Mouse (Mus musculus): ENCODE data around the gene Adcy5. TPM values are rescaled to one million over a fixed set of nuclear protein-coding genes. Genes with fewer than 3 reads are reported as not detected.

The Adcy5 gene
- total RNA-seq, 2 experiments from 2014 or later = 81.7 to 99.9 TPM

DNA sequence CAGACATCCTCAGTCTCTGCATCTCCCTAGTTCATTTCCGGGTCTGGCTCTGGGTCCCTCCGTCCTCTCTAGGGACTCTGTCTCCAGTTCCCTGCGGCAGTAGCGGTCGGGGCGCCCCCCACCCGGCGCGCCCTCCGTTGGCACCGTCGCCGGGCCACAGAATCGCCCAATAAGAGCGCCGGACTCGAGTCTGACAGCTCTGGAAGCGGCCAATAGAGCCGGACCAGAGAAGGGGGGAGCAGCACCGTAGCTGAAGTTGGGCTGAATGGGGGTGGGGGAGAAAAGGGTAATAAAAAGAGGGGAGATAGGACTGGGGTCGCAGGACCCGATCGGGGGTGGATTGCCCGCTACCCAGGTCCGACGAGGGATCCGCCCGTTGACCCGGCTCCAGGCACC is 434 bp upstream of the Adcy5 start:
- DNase-seq (ENCODE audit: extremely low spot score in 1 of 2, low spot score in 2 of 2) = peak; percentile 73 to 77
- intact Hi-C loops (cut with DNase I) = loop anchor here (2.0 kb wide), 1 partner anchor 117 kb away; no protein-coding TSS in a partner anchor

DNA sequence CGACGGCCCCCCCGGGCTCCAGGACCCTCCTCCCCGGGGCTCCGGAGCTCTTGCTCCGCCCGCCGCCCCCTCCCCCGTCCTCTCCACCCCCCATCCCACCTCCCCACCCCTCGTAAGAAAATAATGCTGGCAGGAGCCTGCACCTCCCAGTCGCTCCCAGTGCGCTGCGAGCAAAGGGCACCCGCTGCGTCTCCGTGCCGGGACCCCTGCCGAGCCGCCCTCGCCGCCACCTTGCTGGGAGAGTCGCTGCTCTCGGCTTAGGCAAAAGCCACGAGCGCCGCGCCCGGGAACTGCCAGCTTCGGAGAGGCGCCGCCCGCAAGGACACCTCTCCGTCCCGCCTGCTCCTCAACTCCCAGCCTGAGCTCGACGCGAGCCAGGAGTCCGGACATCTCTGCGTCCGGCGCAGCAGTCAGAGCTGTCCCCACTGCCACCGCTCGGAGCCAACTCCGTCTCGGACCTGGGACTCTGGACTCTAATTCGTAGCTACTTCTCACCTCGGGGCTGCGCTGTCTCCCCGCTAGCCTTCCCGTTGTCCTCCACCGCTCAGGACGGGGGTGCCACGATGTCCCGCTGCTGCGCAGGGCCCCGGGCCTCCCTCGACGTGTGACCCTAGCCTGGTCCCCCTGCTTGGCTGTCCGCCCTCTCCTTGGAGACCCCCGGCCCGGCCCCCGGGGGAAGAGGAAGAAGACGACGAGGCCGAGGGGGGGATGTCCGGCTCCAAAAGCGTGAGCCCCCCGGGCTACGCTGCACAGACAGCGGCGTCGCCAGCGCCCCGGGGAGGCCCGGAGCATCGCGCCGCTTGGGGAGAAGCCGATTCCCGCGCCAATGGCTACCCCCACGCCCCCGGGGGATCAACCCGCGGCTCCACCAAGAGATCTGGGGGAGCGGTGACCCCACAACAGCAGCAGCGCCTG is 971 bp downstream of the Adcy5 start:
- intact Hi-C loops (cut with DNase I) = loop anchor here (2.0 to 5.0 kb wide), 3 partner anchors 43 to 115 kb away; no protein-coding TSS in a partner anchor
- DNase-seq (ENCODE audit: extremely low spot score in 1 of 2, low spot score in 2 of 2) = peak in 1 of 2 experiments; percentile 71

DNA sequence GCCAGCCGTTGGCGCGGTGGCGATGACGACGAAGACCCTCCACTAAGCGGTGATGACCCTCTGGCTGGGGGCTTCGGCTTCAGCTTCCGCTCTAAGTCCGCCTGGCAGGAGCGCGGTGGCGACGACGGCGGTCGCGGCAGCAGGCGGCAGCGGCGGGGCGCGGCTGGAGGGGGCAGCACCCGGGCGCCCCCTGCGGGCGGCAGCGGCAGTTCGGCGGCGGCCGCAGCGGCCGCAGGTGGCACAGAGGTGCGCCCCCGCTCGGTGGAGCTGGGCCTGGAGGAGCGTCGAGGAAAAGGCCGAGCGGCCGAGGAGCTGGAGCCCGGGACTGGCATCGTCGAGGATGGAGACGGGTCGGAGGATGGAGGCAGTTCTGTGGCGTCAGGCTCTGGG is 1.6 kb downstream of the Adcy5 start:
- intact Hi-C loops (cut with DNase I) = loop anchor here (5.0 kb wide), 2 partner anchors 44 to 99 kb away; no protein-coding TSS in a partner anchor
- DNase-seq (ENCODE audit: extremely low spot score in 1 of 2, low spot score in 2 of 2) = peak in 1 of 2 experiments; percentile 77

DNA sequence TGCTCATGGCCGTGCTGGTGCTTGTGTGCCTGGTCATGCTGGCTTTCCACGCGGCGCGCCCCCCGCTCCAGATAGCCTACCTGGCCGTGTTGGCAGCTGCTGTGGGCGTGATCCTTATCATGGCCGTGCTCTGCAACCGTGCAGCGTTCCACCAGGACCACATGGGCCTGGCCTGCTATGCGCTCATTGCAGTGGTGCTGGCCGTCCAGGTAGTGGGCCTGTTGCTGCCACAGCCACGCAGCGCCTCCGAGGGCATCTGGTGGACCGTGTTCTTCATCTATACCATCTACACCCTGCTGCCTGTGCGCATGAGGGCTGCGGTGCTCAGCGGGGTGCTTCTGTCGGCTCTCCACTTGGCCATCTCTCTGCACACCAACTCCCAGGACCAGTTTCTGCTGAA is 2.2 kb downstream of the Adcy5 start:
- intact Hi-C loops (cut with DNase I) = loop anchor here (5.0 kb wide), 2 partner anchors 45 to 100 kb away; no protein-coding TSS in a partner anchor
- peak in 1 of 2 experiments; percentile 37 for DNase-seq (ENCODE audit: extremely low spot score in 1 of 2, low spot score in 2 of 2)

DNA sequence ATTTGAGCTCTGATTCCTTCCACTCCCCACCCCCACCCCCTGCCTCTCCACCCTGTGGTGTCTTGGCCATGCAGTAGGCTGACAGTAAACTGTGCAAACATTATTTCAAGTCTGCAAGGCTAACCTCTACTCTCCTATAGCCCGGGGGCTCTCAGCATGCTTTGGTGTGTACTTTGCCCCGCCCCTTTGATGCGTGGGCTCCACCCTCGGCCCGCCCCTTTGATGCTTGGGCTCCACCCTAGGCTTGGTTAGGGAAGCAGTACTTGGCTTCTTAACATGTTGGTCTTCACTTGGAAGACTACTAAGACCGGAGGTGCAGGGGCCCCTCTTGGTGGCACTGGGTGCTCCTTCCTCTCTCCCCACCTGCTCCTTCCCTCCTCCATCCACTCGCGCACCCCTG is 4.9 kb downstream of the Adcy5 start:
- intact Hi-C loops (cut with DNase I) = loop anchor here (5.0 kb wide), 2 partner anchors 47 to 102 kb away; no protein-coding TSS in a partner anchor
- peak in 1 of 2 experiments; percentile 50 for DNase-seq (ENCODE audit: extremely low spot score in 1 of 2, low spot score in 2 of 2)

DNA sequence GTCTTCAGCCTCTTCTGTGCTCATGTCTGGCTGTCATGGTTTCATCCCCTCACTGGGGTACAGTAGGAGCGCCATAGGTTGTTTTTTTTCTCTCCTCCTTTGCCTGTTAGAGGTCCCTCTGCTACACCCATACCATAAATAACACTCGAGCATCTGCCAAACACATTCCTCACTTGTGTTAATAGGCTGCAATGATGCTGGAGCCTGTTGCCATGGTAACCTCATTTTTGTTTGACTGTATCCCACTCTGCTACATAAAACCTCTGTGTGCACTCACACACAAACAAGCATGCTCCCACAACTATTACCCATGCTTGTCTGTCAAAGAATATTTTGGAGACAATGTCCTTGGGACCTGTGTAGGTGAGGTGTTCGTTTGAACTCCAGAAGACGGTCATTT is 5.3 kb downstream of the Adcy5 start:
- intact Hi-C loops (cut with DNase I) = loop anchor here (5.0 kb wide), 2 partner anchors 48 to 103 kb away; no protein-coding TSS in a partner anchor
- peak in 1 of 2 experiments; percentile 81 for DNase-seq (ENCODE audit: extremely low spot score in 1 of 2, low spot score in 2 of 2)

DNA sequence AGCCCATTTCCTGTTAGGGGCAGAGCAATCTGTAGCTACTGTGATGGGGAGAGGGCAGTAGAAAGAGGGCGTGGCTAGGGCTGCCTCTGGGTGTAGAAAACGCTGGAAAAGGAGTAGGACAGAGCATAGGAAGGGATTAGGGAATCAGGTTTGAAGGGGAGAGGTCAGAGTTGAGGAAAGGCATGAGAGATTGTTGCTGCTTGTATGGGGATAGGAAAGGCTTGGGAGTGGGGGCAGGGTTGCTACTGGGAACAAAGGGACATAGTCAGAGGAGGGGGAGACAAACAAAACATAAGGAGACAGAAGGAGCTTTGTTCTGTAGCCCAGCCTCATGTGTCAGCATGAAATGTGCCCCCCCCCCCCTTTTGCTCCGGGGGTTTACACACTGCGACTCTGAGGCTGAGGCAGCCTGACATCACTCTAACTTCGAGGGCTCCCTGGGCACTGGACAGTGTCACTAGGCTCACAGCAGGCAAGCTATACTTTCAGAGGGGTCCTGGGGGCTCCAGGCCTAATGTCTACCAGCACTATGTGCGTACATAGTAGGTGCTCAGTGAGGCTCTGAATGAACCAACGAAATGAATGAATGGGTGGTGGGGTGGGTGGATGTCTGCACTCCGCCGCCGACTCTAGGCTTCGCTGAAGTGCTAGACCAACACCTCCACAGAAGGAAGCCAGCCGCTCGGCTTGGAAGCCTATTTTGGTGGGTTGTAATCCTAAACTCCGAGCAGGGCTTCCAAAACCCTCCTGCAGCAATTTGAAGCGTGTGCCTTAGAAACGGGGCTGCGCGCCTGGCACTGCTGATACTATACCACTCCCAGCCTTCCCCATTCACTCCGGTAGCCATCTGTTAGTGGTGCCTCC is 9.9 kb downstream of the Adcy5 start:
- DNase-seq (ENCODE audit: extremely low spot score in 1 of 2, low spot score in 2 of 2) = no peak
- intact Hi-C loops (cut with DNase I) = no loop called here

DNA sequence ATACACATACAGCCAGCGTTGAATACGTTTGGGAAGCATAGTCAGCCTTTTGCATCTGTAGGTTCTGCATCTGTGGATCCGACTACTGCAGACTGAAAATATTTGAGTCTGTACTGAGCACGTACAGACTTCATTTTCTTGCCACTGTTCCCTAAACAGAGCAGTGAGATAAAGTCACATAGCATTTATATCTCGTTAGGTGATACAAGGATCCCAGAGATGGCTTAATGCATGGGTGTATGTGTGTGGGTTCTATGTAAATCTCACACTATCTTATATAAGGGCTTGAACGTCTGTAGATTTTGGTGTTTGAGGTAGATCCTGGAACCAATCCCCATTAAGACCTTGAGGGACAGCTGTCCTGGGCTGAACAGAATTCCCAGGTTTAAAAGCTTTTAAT is 10.7 kb downstream of the Adcy5 start:
- no peak for DNase-seq (ENCODE audit: extremely low spot score in 1 of 2, low spot score in 2 of 2)
- intact Hi-C loops (cut with DNase I) = no loop called here

DNA sequence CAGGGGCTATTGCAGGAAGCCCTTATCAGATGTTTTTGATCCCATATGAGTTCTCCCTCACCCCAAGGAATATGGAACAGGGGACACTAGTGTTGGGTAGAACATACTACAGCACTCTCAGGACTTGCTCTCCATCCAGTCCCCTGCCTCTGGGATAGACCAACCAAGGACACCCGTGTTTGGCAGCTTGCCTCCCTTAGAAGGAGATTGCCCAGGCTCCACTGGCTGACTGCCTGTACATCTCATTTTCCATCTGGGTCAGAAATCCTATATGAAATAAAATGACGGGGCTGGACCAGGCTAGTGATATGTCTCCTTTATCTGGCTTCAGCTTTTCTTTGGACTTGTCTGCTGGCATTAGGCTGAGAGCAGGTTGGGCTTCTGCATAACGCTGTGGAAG is 11.1 kb downstream of the Adcy5 start:
- intact Hi-C loops (cut with DNase I) = no loop called here
- no peak for DNase-seq (ENCODE audit: extremely low spot score in 1 of 2, low spot score in 2 of 2)

DNA sequence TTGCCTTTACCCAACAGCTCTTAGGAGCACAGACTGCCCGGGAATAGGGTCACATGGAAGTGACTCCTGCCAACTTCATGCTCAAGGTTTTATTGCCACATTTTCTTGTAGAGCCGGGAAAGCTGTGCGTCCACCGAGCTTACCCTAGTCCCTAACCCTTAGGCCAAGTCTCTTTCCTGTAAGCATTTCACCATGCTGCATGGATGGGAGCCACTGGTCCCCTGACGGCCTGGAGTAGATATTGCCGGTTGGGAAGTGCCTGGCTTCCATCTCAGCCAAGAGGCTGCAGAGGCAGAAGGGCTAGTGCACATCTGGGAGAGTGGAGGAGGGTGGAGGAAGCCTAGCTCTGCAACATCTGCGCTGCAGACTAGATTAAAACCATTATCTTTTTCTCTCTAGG is 14.8 kb downstream of the Adcy5 start:
- intact Hi-C loops (cut with DNase I) = no loop called here
- DNase-seq (ENCODE audit: extremely low spot score in 1 of 2, low spot score in 2 of 2) = no peak

DNA sequence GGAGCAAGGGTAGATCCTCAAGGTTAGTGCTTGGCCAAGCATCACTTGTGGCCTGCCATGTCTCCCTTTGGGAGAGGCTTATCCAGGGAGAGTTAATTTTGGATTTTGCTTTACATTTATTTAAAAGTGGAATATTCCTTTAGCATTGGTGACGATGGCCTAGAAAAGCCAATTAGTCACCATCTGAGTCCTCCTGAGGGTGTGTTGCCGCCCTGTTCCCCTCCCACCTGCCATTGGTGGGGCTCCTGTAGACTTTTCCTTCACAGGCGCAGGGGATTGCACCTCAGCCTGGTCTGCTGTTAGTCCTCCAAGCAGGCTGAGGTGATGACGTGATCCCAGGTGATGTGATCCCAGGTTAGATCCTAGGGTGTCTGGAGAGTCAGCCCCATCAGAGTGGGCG is 17.5 kb downstream of the Adcy5 start:
- intact Hi-C loops (cut with DNase I) = no loop called here

DNA sequence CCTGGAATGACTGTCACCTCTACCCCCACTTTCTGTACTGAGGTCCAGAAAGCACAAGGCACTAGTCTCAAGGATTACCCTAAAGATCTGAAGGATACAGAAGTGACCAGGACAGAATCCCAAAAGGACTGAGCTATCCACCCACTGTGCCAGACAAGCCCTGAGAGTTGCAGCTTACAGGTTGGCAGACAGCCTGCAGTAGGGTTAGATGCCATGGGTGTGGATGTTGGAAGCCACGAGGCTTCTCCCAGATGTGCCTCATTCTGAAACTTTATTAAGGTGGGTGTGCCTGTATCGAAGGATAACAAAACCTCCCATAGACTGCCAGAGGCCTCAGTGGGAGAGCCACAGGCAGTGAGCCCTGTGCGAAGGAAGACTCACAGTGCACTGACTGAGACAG is 23.8 kb downstream of the Adcy5 start:
- intact Hi-C loops (cut with DNase I) = no loop called here
- no peak for DNase-seq (ENCODE audit: extremely low spot score in 1 of 2, low spot score in 2 of 2)

More for the DNA sequence above, 17.5 kb downstream of the Adcy5 start:
- no peak for DNase-seq (ENCODE audit: extremely low spot score in 1 of 2, low spot score in 2 of 2)

DNA sequence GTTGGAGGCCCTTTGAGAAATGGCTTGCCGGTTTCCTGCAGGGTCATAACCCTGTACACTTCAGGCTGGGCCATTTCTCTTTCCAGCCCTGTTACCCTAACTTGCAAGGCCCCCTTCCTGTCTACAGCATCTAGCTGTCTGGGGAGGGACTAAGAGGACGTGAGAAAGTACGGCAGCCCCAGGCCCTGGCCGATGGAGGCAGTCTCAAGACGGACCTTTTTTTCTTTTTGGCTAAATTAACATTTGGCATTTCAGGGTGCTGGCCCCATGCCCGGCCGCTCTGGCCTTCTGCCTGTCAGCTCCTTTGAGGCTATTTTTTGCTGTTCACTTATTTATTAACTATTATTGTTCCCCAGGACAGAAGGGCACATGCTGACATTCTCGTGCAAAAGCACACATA is 24.4 kb downstream of the Adcy5 start:
- peak in 1 of 2 experiments; percentile 67 for DNase-seq (ENCODE audit: extremely low spot score in 1 of 2, low spot score in 2 of 2)

DNA sequence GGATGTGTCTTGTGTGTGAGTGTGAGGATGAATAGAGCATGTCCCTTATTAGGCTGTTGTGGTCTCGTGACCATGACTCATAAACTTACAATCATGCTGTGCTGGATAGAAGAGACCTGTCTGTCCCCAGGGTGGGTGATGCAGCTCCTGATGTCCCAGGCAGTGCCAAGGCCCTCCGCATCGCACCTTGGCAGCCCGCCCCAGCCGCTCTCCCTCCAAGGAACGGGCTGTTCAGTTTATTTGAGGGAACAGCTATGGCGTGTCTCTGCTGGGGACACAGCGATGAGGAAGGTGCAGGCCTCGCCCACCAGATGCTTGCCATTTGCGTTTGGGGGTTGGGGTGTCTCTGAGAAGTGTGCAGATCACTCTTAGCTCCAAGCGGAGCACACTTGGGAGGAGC is 28.5 kb downstream of the Adcy5 start:
- DNase-seq (ENCODE audit: extremely low spot score in 1 of 2, low spot score in 2 of 2) = peak in 1 of 2 experiments; percentile 48
- intact Hi-C loops (cut with DNase I) = no loop called here

More for the DNA sequence above, 24.4 kb downstream of the Adcy5 start:
- intact Hi-C loops (cut with DNase I) = no loop called here

DNA sequence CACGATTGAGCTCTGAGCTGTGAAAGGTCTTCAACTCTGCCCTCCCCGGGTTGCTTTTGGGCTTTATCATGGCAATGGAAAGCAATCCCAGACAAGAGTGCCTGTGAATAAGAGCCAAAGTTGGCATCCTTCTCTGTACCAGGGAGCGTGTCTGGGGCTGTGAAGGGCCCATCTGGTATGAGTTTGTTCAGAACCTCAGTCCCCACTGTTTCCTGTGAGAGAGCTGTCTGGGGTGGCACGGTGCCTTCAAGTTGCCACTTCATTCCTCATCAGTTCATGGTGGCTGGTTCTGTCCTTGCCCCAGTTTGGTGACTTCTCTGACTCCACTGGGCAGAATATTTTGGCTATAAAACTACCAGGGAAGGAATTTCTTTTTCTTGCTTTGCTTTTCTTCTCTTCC is 33.4 kb downstream of the Adcy5 start:
- DNase-seq (ENCODE audit: extremely low spot score in 1 of 2, low spot score in 2 of 2) = no peak
- intact Hi-C loops (cut with DNase I) = no loop called here

DNA sequence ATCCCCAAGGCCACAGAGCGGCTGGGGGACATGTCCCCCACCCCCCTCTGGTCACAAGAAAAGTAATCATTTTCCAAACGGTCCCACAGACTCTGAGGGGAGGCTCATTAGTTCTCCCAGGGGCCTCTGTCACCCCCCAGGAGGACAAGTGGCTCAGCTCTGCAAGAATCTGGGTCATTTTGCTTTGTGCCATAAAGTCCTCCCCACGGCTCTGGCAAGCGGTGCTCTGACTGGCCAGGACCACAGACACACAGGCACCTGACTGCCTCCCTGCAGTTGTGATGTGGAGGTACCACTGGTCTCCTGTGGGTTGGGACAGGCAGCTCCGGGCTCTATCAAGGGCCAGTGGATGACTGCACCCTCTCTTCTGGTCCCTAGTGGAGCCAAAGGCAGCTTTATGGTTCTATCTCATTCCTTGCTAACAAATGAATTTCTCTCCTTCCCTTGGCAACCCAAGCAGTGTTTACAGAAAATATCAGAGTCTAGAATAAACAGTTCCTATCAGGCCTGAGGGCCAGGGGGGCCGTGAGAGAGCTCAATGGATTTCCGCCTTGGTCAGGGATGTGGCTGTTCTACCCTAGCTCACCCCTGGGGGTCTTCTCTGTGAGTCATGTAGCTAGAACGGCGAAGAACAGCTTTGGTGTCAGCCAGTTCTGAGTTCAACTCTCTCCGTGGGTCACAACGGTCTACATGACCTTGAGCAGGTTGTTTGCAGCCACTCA is 34.9 kb downstream of the Adcy5 start:
- DNase-seq (ENCODE audit: extremely low spot score in 1 of 2, low spot score in 2 of 2) = no peak
- intact Hi-C loops (cut with DNase I) = no loop called here

DNA sequence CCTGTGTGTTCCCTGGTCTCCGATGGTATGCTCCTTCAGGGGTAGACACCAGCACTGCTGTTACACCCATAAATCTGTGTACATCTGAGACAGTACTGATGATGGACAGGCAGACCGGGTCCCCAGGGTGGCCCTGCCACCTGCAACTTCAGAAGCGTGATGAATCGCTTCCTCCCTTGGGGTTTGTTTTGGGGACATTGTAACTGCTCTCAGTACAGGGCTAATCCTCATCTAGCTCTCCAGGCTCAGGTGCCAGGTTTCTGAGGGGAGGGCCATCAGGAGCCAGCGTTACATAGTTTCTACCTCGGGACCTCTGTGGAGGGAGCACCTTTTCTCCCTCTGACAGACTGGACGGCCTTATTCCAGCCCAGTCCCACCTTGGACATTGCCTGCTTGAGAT is 36.1 kb downstream of the Adcy5 start:
- no peak for DNase-seq (ENCODE audit: extremely low spot score in 1 of 2, low spot score in 2 of 2)
- intact Hi-C loops (cut with DNase I) = no loop called here

DNA sequence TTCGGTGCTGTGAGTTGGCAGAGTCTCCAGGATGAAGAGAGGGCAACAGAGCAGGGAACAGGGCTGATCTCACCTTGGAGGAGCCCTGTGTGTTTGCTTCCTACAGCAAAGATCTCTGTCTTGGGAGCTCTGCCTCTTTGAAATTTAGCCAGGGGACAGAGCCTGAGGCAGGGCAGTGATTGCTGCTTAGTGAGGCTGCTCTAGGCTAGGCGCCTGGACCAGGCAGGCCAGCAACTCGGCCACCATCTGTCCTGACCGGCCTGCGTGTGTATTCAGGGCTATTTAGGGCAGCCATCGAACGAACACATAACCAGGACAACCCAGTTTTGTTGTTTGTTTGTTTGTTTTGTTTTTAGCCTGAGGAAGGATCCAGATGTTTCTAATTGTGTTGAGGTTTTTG is 36.6 kb downstream of the Adcy5 start:
- DNase-seq (ENCODE audit: extremely low spot score in 1 of 2, low spot score in 2 of 2) = no peak
- intact Hi-C loops (cut with DNase I) = no loop called here

DNA sequence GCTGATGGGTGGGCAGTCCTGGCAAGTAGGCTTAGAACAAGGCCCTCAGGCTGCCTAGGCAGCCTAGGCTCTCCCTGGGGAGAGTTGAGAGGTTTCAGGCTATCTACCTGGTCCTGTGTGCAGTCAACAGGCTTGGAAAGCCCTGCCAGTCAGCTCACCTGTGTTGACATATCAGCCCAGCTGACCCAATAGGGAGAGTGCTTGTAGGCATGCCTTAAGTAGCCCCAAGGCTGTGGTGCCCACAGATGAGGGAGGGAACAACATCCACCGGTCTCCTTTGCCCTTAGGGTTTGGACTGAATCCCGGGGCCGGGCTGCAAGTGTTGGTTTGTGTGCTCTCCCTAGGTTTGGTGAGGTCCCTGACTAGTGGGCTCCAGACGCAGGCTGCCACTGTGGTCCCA is 37.8 kb downstream of the Adcy5 start:
- DNase-seq (ENCODE audit: extremely low spot score in 1 of 2, low spot score in 2 of 2) = no peak
- intact Hi-C loops (cut with DNase I) = no loop called here
